Mouse (Mus musculus) liver, adult 2 months (tissue): Measurements from ENCODE around the gene Creb3l2. TPM values are rescaled to one million over a fixed set of nuclear protein-coding genes. Genes with fewer than 3 reads are reported as not detected.
"Not testable (repeated sequence)": the region's sequence is repeated elsewhere in the genome, so short reads cannot be mapped to it uniquely, and the experiment has no call there.

ENCODE experiments used
- DNase-seq: peaks from one replicate; pipeline ENCODE4 v3.0.0-alpha.2; 2011; ENCODE audit warnings: low read depth, low spot score; ENCODE audit errors: extremely low read depth
- H3K27ac ChIP-seq: fragments of 200-500 bp; replicated peaks from 2 replicates; pipeline ENCODE4 v1.5.1; 2012; ENCODE audit warnings: low read depth, mild to moderate bottlenecking, control low read depth, inconsistent platforms, low read length; ENCODE audit not compliant: insufficient read depth
- H3K27me3 ChIP-seq: fragments of 200-500 bp; 2 replicates; pipeline ENCODE4 v1.6.1; 2012; ENCODE audit warnings: mild to moderate bottlenecking, moderate library complexity, low read length, inconsistent platforms; ENCODE audit not compliant: control insufficient read depth, insufficient read depth
- H3K36me3 ChIP-seq: fragments of 200-500 bp; 2 replicates; pipeline ENCODE4 v1.6.1; 2012; ENCODE audit warnings: low read length, inconsistent platforms; ENCODE audit not compliant: control insufficient read depth, insufficient read depth
- H3K4me1 ChIP-seq: fragments of 200-500 bp; 2 replicates; pipeline ENCODE4 v1.6.1; 2011; ENCODE audit warnings: low read length; ENCODE audit not compliant: control insufficient read depth, insufficient read depth
- H3K4me3 ChIP-seq: fragments of 200-500 bp; 2 replicates; pipeline ENCODE4 v1.5.1; 2011; ENCODE audit warnings: low read depth, mild to moderate bottlenecking, control low read depth, low read length, moderate library complexity; ENCODE audit not compliant: insufficient read depth
- H3K79me2 ChIP-seq: fragments of 200-500 bp; 2 replicates; pipeline ENCODE4 v1.6.1; 2012; ENCODE audit warnings: inconsistent platforms, mild to moderate bottlenecking, low read length, moderate library complexity; ENCODE audit not compliant: control insufficient read depth, insufficient read depth
- H3K9ac ChIP-seq: fragments of 200-500 bp; 2 replicates; pipeline ENCODE4 v1.6.1; 2012; ENCODE audit warnings: low read depth, mild to moderate bottlenecking, control low read depth, inconsistent platforms, low read length
- CTCF ChIP-seq: fragments of 200-500 bp; IDR thresholded peaks from 2 replicates; pipeline ENCODE4 v1.5.1; 2011; ENCODE audit warnings: low read depth, low read length, control low read depth
- POLR2A ChIP-seq: fragments of 200-500 bp; IDR thresholded peaks from 2 replicates; pipeline ENCODE4 v1.6.1; 2011; ENCODE audit warnings: low read length, control low read depth; ENCODE audit not compliant: insufficient read depth; ENCODE audit errors: extremely low read depth
- WGBS: fragments of 180-500 bp; shearing (Covaris S2); methylation state at CpG from one replicate; pipeline ENCODE4 v1.1.7; 2018; 5-methylcytosine and 5-hydroxymethylcytosine counted together
- polyA plus RNA-seq: library from polyadenylated mRNA; depleted of rRNA; stranded (reverse); fragments of >200 nt; gene quantifications from 2 replicates; pipeline ENCODE4 v1.2.3, GENCODE M21; 2012
- total RNA-seq: library from RNA; depleted of rRNA; stranded (reverse); fragments of >200 nt; gene quantifications from 2 replicates; pipeline ENCODE4 v1.2.3, GENCODE M21; 2014

The Creb3l2 gene
- total and polyA plus RNA-seq, 2 experiments = 2.7 to 6.6 TPM

DNA sequence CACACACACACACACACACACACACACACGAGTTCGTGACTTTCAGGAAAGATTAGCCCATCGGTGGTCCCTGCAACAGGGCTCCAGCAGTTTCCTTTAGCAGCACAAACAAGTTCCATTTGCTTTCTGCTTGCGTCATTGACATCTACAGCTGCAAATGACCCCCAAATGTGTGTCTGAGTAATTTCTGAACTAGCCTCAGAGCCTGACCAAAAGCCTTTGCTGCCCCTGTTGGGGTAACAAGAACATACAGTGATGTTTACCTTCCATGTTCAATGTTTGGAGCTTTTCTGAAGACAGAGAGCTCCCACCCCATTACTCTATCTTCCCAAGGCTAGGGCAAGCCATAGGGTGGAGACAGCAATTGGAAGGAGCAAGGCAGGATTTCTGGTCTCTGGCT is 54.7 kb downstream of the Creb3l2 start:
- H3K9ac ChIP-seq = no peak overlapping the region
- peaks cover 3% of the 10 kb centered on the region; the same call in 1 of the 2 replicates for H3K36me3 ChIP-seq
- no peak overlapping the region for H3K4me3 ChIP-seq
- H3K27ac ChIP-seq = no peak overlapping the region
- TF ChIP-seq POLR2A = no peak
- no peak for TF ChIP-seq CTCF
- WGBS = 74% methylated on average over 4 of the region's 4 CpGs
- H3K27me3 ChIP-seq = no peaks in the 10 kb centered on the region
- DNase-seq = no peak
- peaks cover 24% of the 10 kb centered on the region for H3K79me2 ChIP-seq
- H3K4me1 ChIP-seq = no peaks in the 10 kb centered on the region

DNA sequence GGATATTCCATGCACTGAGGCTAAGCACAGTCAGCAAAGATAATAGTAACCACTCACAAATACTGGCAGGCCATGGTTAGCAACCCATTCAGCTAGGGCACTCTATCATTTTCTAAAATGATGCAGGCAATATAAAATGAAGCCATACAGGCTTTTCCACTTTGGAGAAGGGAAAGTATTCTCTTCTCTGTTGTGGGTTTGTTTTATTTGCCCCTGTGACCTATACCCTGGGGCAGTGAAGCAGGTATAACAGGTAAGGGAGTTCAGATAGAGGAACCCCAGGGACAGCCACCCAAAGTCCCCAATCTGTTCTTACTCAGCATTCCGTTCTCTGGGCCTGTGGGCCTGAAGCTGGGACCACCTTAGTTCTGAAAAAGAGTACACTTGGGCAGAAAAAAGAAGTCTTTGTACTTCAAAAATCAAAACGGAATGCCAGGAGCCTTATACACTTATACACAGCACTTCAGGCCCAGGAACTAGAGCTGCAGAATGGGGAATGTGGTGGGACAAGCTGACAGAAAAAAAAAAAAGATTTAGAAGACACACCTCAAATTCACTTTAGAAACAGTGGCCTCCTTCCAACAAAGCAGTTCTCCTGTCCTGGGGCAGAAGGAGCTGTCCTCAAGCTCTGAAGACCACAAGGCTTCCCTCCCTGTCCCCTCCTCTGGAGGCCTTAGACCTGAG is 56.2 kb downstream of the Creb3l2 start:
- peaks cover 24% of the 10 kb centered on the region for H3K79me2 ChIP-seq
- no peak overlapping the region for H3K27ac ChIP-seq
- no peaks in the 10 kb centered on the region for H3K27me3 ChIP-seq
- no peaks in the 10 kb centered on the region for H3K4me1 ChIP-seq
- TF ChIP-seq POLR2A (no peak), CTCF (no peak)
- 97% methylated on average over 2 of the region's 2 CpGs for WGBS
- H3K36me3 ChIP-seq = peaks cover 3% of the 10 kb centered on the region; the same call in 1 of the 2 replicates
- no peak for DNase-seq
- no peak overlapping the region for H3K4me3 ChIP-seq
- no peak overlapping the region for H3K9ac ChIP-seq

DNA sequence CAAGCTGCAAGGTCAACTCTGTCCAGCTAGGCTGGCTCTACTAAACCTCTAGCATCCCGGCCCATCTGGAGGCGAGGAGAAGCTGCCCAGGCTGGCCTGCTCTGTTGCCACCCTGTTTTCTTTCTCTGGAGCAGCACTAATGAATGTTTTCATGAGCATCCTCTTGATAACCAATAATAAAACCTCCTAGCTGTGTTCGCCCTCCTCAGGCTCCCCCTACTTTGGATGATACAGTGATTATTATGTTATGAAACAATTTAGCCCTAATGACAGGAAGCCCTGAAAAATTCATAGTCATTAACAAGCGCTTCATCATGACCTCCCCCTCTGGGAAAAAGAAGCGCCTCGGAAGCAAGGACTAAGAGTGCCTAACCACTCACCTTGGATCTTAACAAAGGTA is 59.2 kb downstream of the Creb3l2 start:
- TF ChIP-seq CTCF (no peak), POLR2A (no peak)
- Histone ChIP-seq H3K4me1 (no peaks in the 10 kb centered on the region), H3K36me3 (peaks cover 10% of the 10 kb centered on the region), H3K27me3 (no peaks in the 10 kb centered on the region), H3K4me3 (no peak overlapping the region), H3K79me2 (peaks cover 19% of the 10 kb centered on the region), H3K27ac (no peak overlapping the region), H3K9ac (no peak overlapping the region)
- DNase-seq = no peak
- WGBS = 87% methylated on average over 6 of the region's 6 CpGs

DNA sequence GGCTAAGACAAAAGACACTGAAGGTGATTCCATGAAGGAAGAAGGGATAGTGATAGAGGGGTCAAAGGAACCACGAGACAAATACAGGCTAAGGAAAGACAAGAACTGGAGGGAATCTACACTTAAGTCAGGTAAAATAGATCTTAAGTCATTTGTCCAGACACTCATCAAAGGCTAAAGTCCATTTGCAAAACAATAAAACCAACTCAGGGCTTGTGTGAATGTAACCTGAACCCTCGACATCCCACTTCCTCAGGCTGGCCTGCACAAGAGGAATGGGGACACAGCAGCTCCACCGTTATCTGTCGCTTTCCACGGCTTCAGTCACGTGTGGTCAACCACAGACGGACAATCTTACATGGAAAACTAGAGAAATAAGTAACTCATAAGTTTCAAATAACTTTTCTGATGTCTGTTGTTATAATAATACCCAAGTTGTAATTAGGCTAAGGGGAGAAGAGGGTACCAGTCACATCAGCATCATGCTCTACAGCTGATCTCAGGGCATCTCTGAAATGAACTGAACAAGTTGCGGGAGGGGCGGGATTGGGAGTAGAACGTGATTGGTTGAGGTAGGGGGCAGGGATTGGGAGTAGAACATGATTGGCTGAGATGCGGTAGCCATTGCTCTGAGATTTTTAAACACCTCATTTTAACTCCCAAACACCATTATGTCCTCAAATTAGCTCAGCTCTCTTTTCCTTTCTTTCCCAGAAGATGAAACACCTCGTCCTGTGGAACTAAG is 63.9 kb downstream of the Creb3l2 start:
- no peak overlapping the region for H3K27ac ChIP-seq
- no peaks in the 10 kb centered on the region for H3K4me1 ChIP-seq
- H3K36me3 ChIP-seq = peaks cover 14% of the 10 kb centered on the region
- H3K9ac ChIP-seq = no peak overlapping the region
- no peak for TF ChIP-seq CTCF
- no peak for TF ChIP-seq POLR2A
- 91% methylated on average over 12 of the region's 12 CpGs for WGBS
- H3K79me2 ChIP-seq = peaks cover 8% of the 10 kb centered on the region; the same call in 1 of the 2 replicates
- DNase-seq = no peak
- H3K27me3 ChIP-seq = no peaks in the 10 kb centered on the region
- no peak overlapping the region for H3K4me3 ChIP-seq

- H3K27me3 ChIP-seq, H3K27ac ChIP-seq, H3K4me1 ChIP-seq, DNase-seq, H3K9ac ChIP-seq, H3K4me3 ChIP-seq: not testable (repeated sequence)
- peaks cover 16% of the 10 kb centered on the region for H3K36me3 ChIP-seq
- H3K79me2 ChIP-seq = peaks cover 12% of the 10 kb centered on the region; the same call in 1 of the 2 replicates
- 96% methylated on average over 3 of the region's 3 CpGs for WGBS
These were observed 64.6 kb downstream of the Creb3l2 start for GRCm38 (mm10) chr6:37377387-37377786.

GRCm38 (mm10) chr6:37375452-37375851 is 66.5 kb downstream of the Creb3l2 start:
- Histone ChIP-seq H3K27me3 (no peaks in the 10 kb centered on the region), H3K9ac (no peak overlapping the region), H3K79me2 (peaks cover 15% of the 10 kb centered on the region; the same call in 1 of the 2 replicates), H3K4me3 (no peak overlapping the region), H3K36me3 (peaks cover 16% of the 10 kb centered on the region), H3K4me1 (no peaks in the 10 kb centered on the region), H3K27ac (no peak overlapping the region)
- no peak for DNase-seq
- 78% methylated on average over 10 of the region's 10 CpGs for WGBS
- TF ChIP-seq CTCF = no peak
- no peak for TF ChIP-seq POLR2A
